Mouse (Mus musculus) forebrain, embryonic 10.5 days (tissue): ENCODE measurements at regions not wholly inside any gene's neighbourhood (a gene's known extent, or its start where the extent isn't known, plus 50 kb on each side); places are given as distances from the start of the nearest gene placed in this dataset.
"Not testable (repeated sequence)": the region's sequence is repeated elsewhere in the genome, so short reads cannot be mapped to it uniquely, and the experiment has no call there.

ENCODE experiments used
- DNase-seq: peaks from one replicate; pipeline ENCODE4 v3.0.0-alpha.2; 2017; ENCODE audit warnings: low spot score; ENCODE audit errors: extremely low spot score
- H3K27ac ChIP-seq: fragments of 300-500 bp; sonication (generic); 2 replicates; pipeline ENCODE4 v1.5.1; 2016; ENCODE audit warnings: mild to moderate bottlenecking
- H3K27me3 ChIP-seq: fragments of 300-500 bp; sonication (generic); 2 replicates; pipeline ENCODE4 v1.6.1; 2016; ENCODE audit warnings: mild to moderate bottlenecking; ENCODE audit not compliant: poor library complexity, severe bottlenecking
- H3K36me3 ChIP-seq: fragments of 300-500 bp; sonication (generic); replicated peaks from 2 replicates; pipeline ENCODE4 v1.6.1; 2016; ENCODE audit warnings: mild to moderate bottlenecking, moderate library complexity
- H3K4me1 ChIP-seq: fragments of 300-500 bp; sonication (generic); 2 replicates; pipeline ENCODE4 v1.6.1; 2016
- H3K4me3 ChIP-seq: fragments of 300-500 bp; sonication (generic); 2 replicates; pipeline ENCODE4 v1.5.1; 2016; ENCODE audit warnings: mild to moderate bottlenecking, moderate library complexity
- H3K9me3 ChIP-seq: fragments of 300-500 bp; sonication (generic); 2 replicates; pipeline ENCODE4 v1.6.1; 2016; ENCODE audit warnings: mild to moderate bottlenecking, moderate library complexity
- WGBS: fragments of 180-500 bp; shearing (Covaris S2); methylation state at CpG from one replicate; pipeline ENCODE4 v1.1.7; 2016; 5-methylcytosine and 5-hydroxymethylcytosine counted together

- WGBS = 92% methylated on average over 16 of the region's 16 CpGs
- H3K36me3 ChIP-seq, H3K27ac ChIP-seq, H3K4me3 ChIP-seq, DNase-seq, H3K27me3 ChIP-seq, H3K4me1 ChIP-seq: not testable (repeated sequence)
- H3K9me3 ChIP-seq = peaks cover 26% of the 10 kb centered on the region
Observed at GRCm38 (mm10) chr4:145455573-145455972, 55.0 kb upstream of the Zfp990 start.

- peaks cover 46% of the 10 kb centered on the region for H3K9me3 ChIP-seq
- DNase-seq = no peak
- no peaks in the 10 kb centered on the region for H3K36me3 ChIP-seq
- WGBS = 88% methylated on average over 2 of the region's 2 CpGs
- no peak overlapping the region for H3K27ac ChIP-seq
- no peak overlapping the region for H3K4me3 ChIP-seq
- no peaks in the 10 kb centered on the region for H3K27me3 ChIP-seq
- H3K4me1 ChIP-seq = no peaks in the 10 kb centered on the region
Observed at GRCm38 (mm10) chr4:145448586-145448985, 62.0 kb upstream of the Zfp990 start.

- not testable (repeated sequence) for H3K27ac ChIP-seq, H3K4me3 ChIP-seq, H3K36me3 ChIP-seq, DNase-seq, H3K4me1 ChIP-seq, H3K27me3 ChIP-seq
- H3K9me3 ChIP-seq = peaks cover 68% of the 10 kb centered on the region
- WGBS = 81% methylated on average over 1 of the region's 1 CpGs
Observed at GRCm38 (mm10) chr4:145436718-145437117, 73.8 kb upstream of the Zfp990 start.

GRCm38 (mm10) chr4:145434519-145434918 lies 76.0 kb upstream of the Zfp990 start:
- no peak overlapping the region for H3K4me3 ChIP-seq
- no peak overlapping the region for H3K27ac ChIP-seq
- WGBS = 92% methylated on average over 1 of the region's 1 CpGs
- no peaks in the 10 kb centered on the region for H3K27me3 ChIP-seq
- no peak for DNase-seq
- peaks cover 61% of the 10 kb centered on the region for H3K9me3 ChIP-seq
- H3K4me1 ChIP-seq = no peaks in the 10 kb centered on the region
- H3K36me3 ChIP-seq = no peaks in the 10 kb centered on the region

GRCm38 (mm10) chr4:145434071-145434470 lies 76.5 kb upstream of the Zfp990 start:
- DNase-seq = no peak
- WGBS = 73% methylated on average over 6 of the region's 6 CpGs
- Histone ChIP-seq H3K27ac (no peak overlapping the region), H3K4me3 (no peak overlapping the region), H3K36me3 (no peaks in the 10 kb centered on the region), H3K27me3 (no peaks in the 10 kb centered on the region), H3K9me3 (peaks cover 59% of the 10 kb centered on the region), H3K4me1 (no peaks in the 10 kb centered on the region)

GRCm38 (mm10) chr4:145433235-145433634 lies 77.3 kb upstream of the Zfp990 start:
- 47% methylated on average over 1 of the region's 1 CpGs for whole genome bisulfite sequencing
- H3K27ac ChIP-seq, H3K36me3 ChIP-seq, H3K4me1 ChIP-seq, H3K4me3 ChIP-seq, H3K27me3 ChIP-seq, DNase-seq: not testable (repeated sequence)
- peaks cover 53% of the 10 kb centered on the region for H3K9me3 ChIP-seq

- Histone ChIP-seq H3K4me1 (no peaks in the 10 kb centered on the region), H3K4me3 (no peak overlapping the region), H3K36me3 (no peaks in the 10 kb centered on the region), H3K27me3 (no peaks in the 10 kb centered on the region), H3K27ac (no peak overlapping the region), H3K9me3 (peaks cover 49% of the 10 kb centered on the region)
- no peak for DNase-seq
- WGBS = 73% methylated on average over 8 of the region's 8 CpGs
Observed at GRCm38 (mm10) chr4:145431910-145432765, 78.4 kb upstream of the Zfp990 start.

- H3K27ac ChIP-seq, H3K4me3 ChIP-seq, H3K4me1 ChIP-seq, H3K9me3 ChIP-seq, H3K36me3 ChIP-seq, DNase-seq, H3K27me3 ChIP-seq: not testable (repeated sequence)
- 64% methylated on average over 4 of the region's 4 CpGs for WGBS
Observed at GRCm38 (mm10) chr4:145417837-145418236, 92.7 kb upstream of the Zfp990 start.

GRCm38 (mm10) chr4:145411141-145411540 lies 96.2 kb upstream of the Tnfrsf8 start:
- H3K27me3 ChIP-seq = no peaks in the 10 kb centered on the region
- 78% methylated on average over 1 of the region's 1 CpGs for WGBS
- H3K4me3 ChIP-seq = no peak overlapping the region

GRCm38 (mm10) chr4:145409796-145410475 lies 95.0 kb upstream of the Tnfrsf8 start:
- H3K27ac ChIP-seq = no peak overlapping the region
- 81% methylated on average over 5 of the region's 5 CpGs for WGBS
- DNase-seq = no peak
- H3K4me1 ChIP-seq = no peaks in the 10 kb centered on the region
- H3K9me3 ChIP-seq = peaks cover 3% of the 10 kb centered on the region; the same call in 1 of the 2 replicates
- H3K4me3 ChIP-seq = no peak overlapping the region
- no peaks in the 10 kb centered on the region for H3K36me3 ChIP-seq
- H3K27me3 ChIP-seq = no peaks in the 10 kb centered on the region

More at GRCm38 (mm10) chr4:145411141-145411540, 96.2 kb upstream of the Tnfrsf8 start:
- no peak for DNase-seq
- Histone ChIP-seq H3K27ac (no peak overlapping the region), H3K4me1 (no peaks in the 10 kb centered on the region), H3K9me3 (peaks cover 3% of the 10 kb centered on the region; the same call in 1 of the 2 replicates), H3K36me3 (no peaks in the 10 kb centered on the region)

- not testable (repeated sequence) for H3K36me3 ChIP-seq, H3K27me3 ChIP-seq, H3K27ac ChIP-seq, H3K4me3 ChIP-seq, H3K9me3 ChIP-seq, DNase-seq, H3K4me1 ChIP-seq
- 54% methylated on average over 1 of the region's 1 CpGs for WGBS
Observed at GRCm38 (mm10) chr4:145406050-145406449, 91.1 kb upstream of the Tnfrsf8 start.

GRCm38 (mm10) chr4:145404230-145404629 lies 89.3 kb upstream of the Tnfrsf8 start:
- not testable (repeated sequence) for H3K4me3 ChIP-seq, H3K27me3 ChIP-seq, H3K36me3 ChIP-seq, H3K9me3 ChIP-seq, H3K4me1 ChIP-seq, H3K27ac ChIP-seq, DNase-seq
- 75% methylated on average over 6 of the region's 6 CpGs for WGBS

- H3K4me1 ChIP-seq, H3K36me3 ChIP-seq, DNase-seq, H3K27me3 ChIP-seq, H3K27ac ChIP-seq, H3K4me3 ChIP-seq: not testable (repeated sequence)
- 67% methylated on average over 3 of the region's 4 CpGs for WGBS
- H3K9me3 ChIP-seq = peaks cover 17% of the 10 kb centered on the region; the same call in 1 of the 2 replicates
Observed at GRCm38 (mm10) chr4:145378876-145379275, 63.9 kb upstream of the Tnfrsf8 start.
